Mouse (Mus musculus) MEL (cell line): ENCODE measurements around the gene Glipr1. TPM values are rescaled to one million over a fixed set of nuclear protein-coding genes. Genes with fewer than 3 reads are reported as not detected.
A peak's percentile ranks its signal among the peaks of the same experiment; 100 is the strongest.

Experiments used
- DNase-seq: peaks from one replicate; pipeline ENCODE4 v3.0.0; 2011; ENCODE audit warnings: low read depth, low spot score
- H3K27ac ChIP-seq: 2 replicates; pipeline ENCODE4 v1.5.1; 2012; ENCODE audit warnings: low read depth, mild to moderate bottlenecking, control low read depth, low read length, moderate library complexity; ENCODE audit not compliant: control insufficient read depth
- H3K27me3 ChIP-seq, 2 experiments: fragments of 150-350 bp in 1 of 2; sonication (generic) in 1 of 2; 2 replicates each; pipeline ENCODE4 v1.6.1; 2012; ENCODE audit warnings: low read length in 2 of 2, mild to moderate bottlenecking in 2 of 2, improper control_type of control experiment in 1 of 2, moderate library complexity in 1 of 2; ENCODE audit not compliant: insufficient read depth in 2 of 2, control insufficient read depth in 1 of 2
- H3K36me3 ChIP-seq, 2 experiments: 2 replicates each; pipeline ENCODE4 v1.6.1; 2012 to 2014; ENCODE audit warnings: low read length in 2 of 2, improper control_type of control experiment in 1 of 2, inconsistent platforms in 1 of 2, mild to moderate bottlenecking in 1 of 2; ENCODE audit not compliant: insufficient read depth in 2 of 2, control insufficient read depth in 1 of 2
- H3K4me1 ChIP-seq, 2 experiments: fragments of 150-350 bp in 1 of 2; sonication (generic) in 1 of 2; 2 replicates each; pipeline ENCODE4 v1.6.1; 2012; ENCODE audit warnings: low read length in 2 of 2, improper control_type of control experiment in 1 of 2, mild to moderate bottlenecking in 1 of 2; ENCODE audit not compliant: insufficient read depth in 2 of 2, control insufficient read depth in 1 of 2
- H3K4me3 ChIP-seq, 2 experiments: fragments of 150-350 bp in 1 of 2; sonication (generic) in 1 of 2; 2 replicates each; pipeline ENCODE4 v1.5.1; 2012; ENCODE audit warnings: low read depth in 2 of 2, low read length in 2 of 2, mild to moderate bottlenecking in 2 of 2, moderate library complexity in 2 of 2, control low read depth in 1 of 2, improper control_type of control experiment in 1 of 2; ENCODE audit not compliant: control insufficient read depth in 1 of 2, insufficient read depth in 1 of 2
- H3K79me2 ChIP-seq: 2 replicates; pipeline ENCODE4 v1.6.1; 2012; ENCODE audit warnings: mild to moderate bottlenecking, low read length, moderate library complexity; ENCODE audit not compliant: control insufficient read depth, poor library complexity, insufficient read depth
- H3K9ac ChIP-seq: 2 replicates; pipeline ENCODE4 v1.6.1; 2012; ENCODE audit warnings: low read depth, mild to moderate bottlenecking, control low read depth, low read length, moderate library complexity; ENCODE audit not compliant: control insufficient read depth, poor library complexity, severe bottlenecking
- H3K9me3 ChIP-seq: fragments of 150-350 bp; sonication (generic); replicated peaks from 2 replicates; pipeline ENCODE4 v1.6.1; 2012; ENCODE audit warnings: mild to moderate bottlenecking, low read length, improper control_type of control experiment, moderate library complexity; ENCODE audit not compliant: insufficient read depth
- BHLHE40 ChIP-seq: IDR thresholded peaks from 2 replicates; pipeline ENCODE4 v1.6.1; 2012; ENCODE audit warnings: low read depth, mild to moderate bottlenecking, inconsistent platforms, low read length, improper control_type of control experiment, borderline replicate concordance
- ELF1 ChIP-seq: IDR thresholded peaks from 2 replicates; pipeline ENCODE4 v1.6.1; 2014; ENCODE audit warnings: low read depth, mild to moderate bottlenecking, inconsistent platforms, low read length, improper control_type of control experiment, moderate library complexity
- HCFC1 ChIP-seq: IDR thresholded peaks from 2 replicates; pipeline ENCODE4 v1.6.1; 2012; ENCODE audit warnings: low read depth, mild to moderate bottlenecking, inconsistent platforms, low read length, improper control_type of control experiment, moderate library complexity
- JUND ChIP-seq: IDR thresholded peaks from 2 replicates; pipeline ENCODE4 v1.6.1; 2011; ENCODE audit warnings: low read depth, mild to moderate bottlenecking, improper control_type of control experiment, low read length
- KAT2A ChIP-seq: conservative IDR thresholded peaks from 2 replicates; pipeline ENCODE4 v1.6.1; 2012; ENCODE audit warnings: low read depth, low read length, improper control_type of control experiment, inconsistent platforms
- MAFK ChIP-seq: IDR thresholded peaks from 2 replicates; pipeline ENCODE4 v1.6.1; 2011; ENCODE audit warnings: low read depth, mild to moderate bottlenecking, low read length, improper control_type of control experiment, borderline replicate concordance
- MAX ChIP-seq: IDR thresholded peaks from 2 replicates; pipeline ENCODE4 v1.6.1; 2011; ENCODE audit warnings: low read length, improper control_type of control experiment
- MEF2A ChIP-seq: IDR thresholded peaks from 2 replicates; pipeline ENCODE4 v1.6.1; 2014; ENCODE audit warnings: low read depth, mild to moderate bottlenecking, inconsistent platforms, low read length, improper control_type of control experiment; ENCODE audit not compliant: poor library complexity, insufficient replicate concordance, severe bottlenecking; ENCODE audit errors: extremely low read depth
- MXI1 ChIP-seq: IDR thresholded peaks from 2 replicates; pipeline ENCODE4 v1.6.1; 2011; ENCODE audit warnings: mild to moderate bottlenecking, low read depth, low read length, improper control_type of control experiment
- MYB ChIP-seq: IDR thresholded peaks from 2 replicates; pipeline ENCODE4 v1.6.1; 2011; ENCODE audit warnings: mild to moderate bottlenecking, low read depth, low read length, improper control_type of control experiment
- NELFE ChIP-seq: IDR thresholded peaks from 2 replicates; pipeline ENCODE4 v1.6.1; 2011; ENCODE audit warnings: low read depth, low read length, improper control_type of control experiment
- NRF1 ChIP-seq: IDR thresholded peaks from 2 replicates; pipeline ENCODE4 v1.6.1; 2014; ENCODE audit warnings: low read depth, mild to moderate bottlenecking, inconsistent platforms, low read length, improper control_type of control experiment, moderate library complexity; ENCODE audit not compliant: poor library complexity, insufficient read depth, severe bottlenecking
- POLR2A ChIP-seq, 2 experiments: IDR thresholded peaks; 2 replicates each; pipeline ENCODE4 v1.6.1; 2011 to 2012; ENCODE audit warnings: low read length in 2 of 2, mild to moderate bottlenecking in 2 of 2, control low read depth in 1 of 2, improper control_type of control experiment in 1 of 2, low read depth in 1 of 2, moderate library complexity in 1 of 2; ENCODE audit not compliant: control insufficient read depth in 1 of 2, insufficient read depth in 1 of 2, poor library complexity in 1 of 2
- POLR2AphosphoS2 ChIP-seq: IDR thresholded peaks from 2 replicates; pipeline ENCODE4 v1.6.1; 2011; ENCODE audit warnings: low read length, improper control_type of control experiment
- POLR2AphosphoS5 ChIP-seq: IDR thresholded peaks from 2 replicates; pipeline ENCODE4 v1.6.1; 2012; ENCODE audit warnings: low read depth, borderline replicate concordance, mild to moderate bottlenecking, inconsistent platforms, low read length, moderate library complexity, mixed read lengths
- RAD21 ChIP-seq: IDR thresholded peaks from 2 replicates; pipeline ENCODE4 v1.6.1; 2011; ENCODE audit warnings: mild to moderate bottlenecking, low read depth, low read length, improper control_type of control experiment
- RCOR1 ChIP-seq: IDR thresholded peaks from 2 replicates; pipeline ENCODE4 v1.6.1; 2012; ENCODE audit warnings: low read depth, mild to moderate bottlenecking, inconsistent platforms, low read length, improper control_type of control experiment
- SIN3A ChIP-seq: IDR thresholded peaks from 2 replicates; pipeline ENCODE4 v1.6.1; 2012; ENCODE audit warnings: low read length, improper control_type of control experiment, inconsistent platforms
- SMC3 ChIP-seq: IDR thresholded peaks from 2 replicates; pipeline ENCODE4 v1.6.1; 2011; ENCODE audit warnings: low read depth, low read length, improper control_type of control experiment
- TBP ChIP-seq: IDR thresholded peaks from 2 replicates; pipeline ENCODE4 v1.8.0; 2011; ENCODE audit warnings: low read depth, low read length, improper control_type of control experiment
- TCF12 ChIP-seq: IDR thresholded peaks from 2 replicates; pipeline ENCODE4 v1.6.1; 2014; ENCODE audit warnings: low read depth, mild to moderate bottlenecking, inconsistent platforms, low read length, improper control_type of control experiment, moderate library complexity
- ZMIZ1 ChIP-seq: IDR thresholded peaks from 2 replicates; pipeline ENCODE4 v1.6.1; 2012; ENCODE audit warnings: low read depth, mild to moderate bottlenecking, inconsistent platforms, low read length, improper control_type of control experiment, moderate library complexity
- ZNF384 ChIP-seq: IDR thresholded peaks from 2 replicates; pipeline ENCODE4 v1.6.1; 2012; ENCODE audit warnings: low read depth, mild to moderate bottlenecking, inconsistent platforms, low read length, improper control_type of control experiment
- polyA plus RNA-seq, 2 experiments: library from polyadenylated mRNA; stranded (reverse) in 1 of 2; unstranded in 1 of 2; fragments of >175 nt in 1 of 2; fragments of >200 nt in 1 of 2; gene quantifications; 2 replicates each; pipeline versions ENCODE4 v1.2.1 to v1.2.4; 2012; ENCODE audit warnings: low replicate concordance in 2 of 2, low read depth in 1 of 2; ENCODE audit not compliant: insufficient read length in 2 of 2, insufficient read depth in 1 of 2, missing spikeins in 1 of 2
- total RNA-seq: library from RNA; depleted of rRNA; stranded (reverse); fragments of 300-350 nt; gene quantifications from 2 replicates; pipeline ENCODE4 v1.2.3, GENCODE M21; 2012

Gene Glipr1
- total and polyA plus RNA-seq, 3 experiments: 0.62 to 0.88 TPM; not detected in 1

- Histone ChIP-seq H3K9me3 (no peaks in the 10 kb centered on the region), H3K4me3 (no peak overlapping the region), H3K9ac (no peak overlapping the region), H3K79me2 (no peaks in the 10 kb centered on the region), H3K27ac (no peak overlapping the region), H3K4me1 (peaks cover 15 to 21% of the 10 kb centered on the region in 2 experiments), H3K36me3 (peaks cover 0 to 22% of the 10 kb centered on the region in 2 experiments; a peak in 2 of 4 replicates), H3K27me3 (no peaks in the 10 kb centered on the region)
- no peak for DNase-seq
- TF ChIP-seq TBP (no peak), NRF1 (no peak), MEF2A (no peak), BHLHE40 (no peak), POLR2A (IDR thresholded peaks at IDR 0.05; ENCODE audit: control insufficient read depth in 1 of 2, insufficient read depth in 1 of 2, low read depth in 1 of 2, low read length in 2 of 2, poor library complexity in 1 of 2) (no peak)
Observed at GRCm38 (mm10) chr10:111999765-112000164, 2.7 kb downstream of the Glipr1 start.

GRCm38 (mm10) chr10:111997671-111998070 is 4.8 kb downstream of the Glipr1 start:
- Histone ChIP-seq H3K9ac (no peak overlapping the region), H3K36me3 (peaks cover 0 to 15% of the 10 kb centered on the region in 2 experiments; a peak in 2 of 4 replicates), H3K4me1 (peaks cover 10 to 20% of the 10 kb centered on the region in 2 experiments), H3K9me3 (no peaks in the 10 kb centered on the region), H3K79me2 (no peaks in the 10 kb centered on the region), H3K27ac (no peak overlapping the region), H3K27me3 (no peaks in the 10 kb centered on the region), H3K4me3 (no peak overlapping the region)
- no peak for TF ChIP-seq KAT2A
- TF ChIP-seq BHLHE40: no peak
- TF ChIP-seq ZMIZ1: no peak
- TF ChIP-seq ZNF384: no peak
- TF ChIP-seq POLR2AphosphoS2: no peak
- TF ChIP-seq ELF1: no peak
- TF ChIP-seq SIN3A: no peak
- 0 out of 2 replicates have a peak, but pooled peaks have one; percentile 38 for TF ChIP-seq TCF12
- no peak for DNase-seq

GRCm38 (mm10) chr10:111996911-111997347 is 5.5 kb downstream of the Glipr1 start:
- no peaks in the 10 kb centered on the region for H3K9me3 ChIP-seq
- H3K4me3 ChIP-seq: no peak overlapping the region
- peaks cover 0 to 15% of the 10 kb centered on the region in 2 experiments; a peak in 2 of 4 replicates for H3K36me3 ChIP-seq
- TF ChIP-seq MXI1 (no peak), MAFK (no peak), NELFE (no peak), MAX (no peak), MEF2A (no peak), HCFC1 (no peak), RAD21 (no peak), ELF1 (no peak), ZMIZ1 (no peak), RCOR1 (no peak), SMC3 (no peak), MYB (no peak), BHLHE40 (no peak), JUND (no peak), POLR2AphosphoS5 (no peak)
- H3K27me3 ChIP-seq: no peaks in the 10 kb centered on the region
- no peaks in the 10 kb centered on the region for H3K79me2 ChIP-seq
- no peak for DNase-seq
- H3K4me1 ChIP-seq: peaks cover 10 to 17% of the 10 kb centered on the region in 2 experiments
- H3K9ac ChIP-seq: no peak overlapping the region
- no peak overlapping the region for H3K27ac ChIP-seq
